Mouse (Mus musculus): ENCODE data around the gene Snx21.

- TF ChIP-seq GATA1 (IDR thresholded peaks at IDR 0.05; ENCODE audit: borderline replicate concordance, low read length) (no peak), FLI1 (IDR thresholded peaks at IDR 0.05; ENCODE audit: low read length) (no peak)
These were observed 2.2 kb downstream of the Snx21 start for GRCm38 (mm10) chr2:164787779-164788178.

All from megakaryocyte, embryonic 14.5 days (primary cell).